Mouse (Mus musculus): ENCODE results near the gene Zswim4.

Gene Zswim4

GRCm38 (mm10) chr8:84223322-84224029 lies 13.4 kb downstream of the Zswim4 start:
- DNase-seq: no peak

- DNase-seq: no peak
Measured at GRCm38 (mm10) chr8:84222566-84223165, 14.2 kb downstream of the Zswim4 start.

GRCm38 (mm10) chr8:84220105-84220504 lies 16.8 kb downstream of the Zswim4 start:
- no peak for DNase-seq

- no peak for DNase-seq
Measured at GRCm38 (mm10) chr8:84218143-84218542, 18.7 kb downstream of the Zswim4 start.

GRCm38 (mm10) chr8:84217206-84217605 lies 19.6 kb downstream of the Zswim4 start:
- no peak for DNase-seq

DNA sequence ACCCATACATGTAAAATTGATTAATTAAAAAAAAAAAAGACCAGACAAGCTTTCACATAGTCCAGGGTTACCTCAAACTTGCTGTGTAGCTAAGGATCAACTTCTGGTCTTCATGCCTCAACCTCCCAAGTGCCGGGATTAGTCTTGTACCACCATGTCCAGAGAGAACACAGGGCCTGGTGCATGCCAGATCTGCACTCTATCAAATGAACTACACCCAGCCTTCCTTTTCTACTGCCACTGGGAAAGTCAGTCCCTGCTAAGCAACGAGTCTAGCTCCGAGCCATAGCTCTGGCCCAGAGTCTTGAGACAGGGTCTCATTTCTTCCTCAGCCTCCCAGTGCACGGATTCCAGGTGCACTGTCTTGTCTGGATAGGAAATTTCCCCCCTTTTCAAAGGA lies 23.6 kb downstream of the Zswim4 start:
- DNase-seq: no peak

DNA sequence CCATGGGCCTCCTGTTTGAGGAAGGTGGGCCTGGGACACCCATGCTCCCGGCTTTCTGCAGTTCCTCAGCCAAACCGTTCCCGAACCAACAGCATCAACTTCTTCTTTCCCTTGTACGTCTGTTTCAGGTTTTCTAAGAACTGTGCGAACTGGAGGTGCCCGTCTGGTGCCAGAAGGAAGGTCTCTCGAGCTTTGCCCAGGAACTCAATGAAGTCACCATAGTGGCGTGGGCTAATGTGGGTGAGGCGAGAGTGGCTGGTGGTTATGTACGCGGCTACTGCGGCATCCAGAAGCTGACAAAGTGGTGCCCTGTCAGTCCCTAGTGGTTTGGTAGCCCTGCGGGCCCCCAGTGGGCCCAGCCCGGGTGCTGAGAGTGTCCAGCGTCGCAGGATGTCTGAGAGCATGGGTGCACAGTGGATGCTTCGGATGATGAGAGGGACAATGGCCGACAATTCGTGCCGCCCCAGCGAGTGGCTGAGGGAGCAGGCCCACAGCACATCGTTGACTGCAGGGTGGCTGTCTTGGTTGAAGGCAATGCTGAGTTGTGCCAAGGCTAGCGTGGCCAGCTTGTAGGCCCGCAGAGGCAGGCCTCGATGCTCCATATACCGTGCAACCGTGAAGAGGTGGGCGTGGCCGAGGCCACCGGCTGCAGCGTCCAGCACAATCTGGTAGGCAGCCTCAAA lies 24.8 kb downstream of the Zswim4 start:
- no peak for DNase-seq

DNA sequence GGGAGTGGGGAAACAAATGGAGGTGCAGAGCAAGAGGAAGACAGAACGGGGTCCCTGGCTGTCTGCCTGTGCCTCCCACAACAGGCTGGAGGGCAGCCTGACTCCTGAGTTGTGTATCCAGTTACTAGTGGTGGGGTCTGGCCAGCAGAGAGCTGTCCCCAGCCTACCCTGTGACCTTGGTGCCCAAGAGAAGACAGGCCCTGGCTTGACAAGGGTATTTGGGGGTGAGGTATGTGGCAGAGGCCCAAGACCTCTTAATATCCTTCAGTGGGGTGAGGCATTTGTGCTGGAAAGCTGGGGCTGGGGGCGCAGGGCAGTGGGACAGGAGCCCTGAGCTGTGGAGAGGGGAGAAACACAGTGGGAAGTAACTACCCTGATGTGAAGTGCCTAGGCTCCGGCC lies 25.7 kb downstream of the Zswim4 start:
- no peak for DNase-seq

GRCm38 (mm10) chr8:84210167-84210791 lies 26.6 kb downstream of the Zswim4 start:
- DNase-seq: peak; percentile 63 to 86

- no peak for DNase-seq
Measured at GRCm38 (mm10) chr8:84208381-84209380, 28.2 kb downstream of the Zswim4 start.

GRCm38 (mm10) chr8:84207811-84208210 lies 29.0 kb downstream of the Zswim4 start:
- DNase-seq: no peak

GRCm38 (mm10) chr8:84206666-84207065 lies 30.2 kb downstream of the Zswim4 start:
- no peak for DNase-seq

DNA sequence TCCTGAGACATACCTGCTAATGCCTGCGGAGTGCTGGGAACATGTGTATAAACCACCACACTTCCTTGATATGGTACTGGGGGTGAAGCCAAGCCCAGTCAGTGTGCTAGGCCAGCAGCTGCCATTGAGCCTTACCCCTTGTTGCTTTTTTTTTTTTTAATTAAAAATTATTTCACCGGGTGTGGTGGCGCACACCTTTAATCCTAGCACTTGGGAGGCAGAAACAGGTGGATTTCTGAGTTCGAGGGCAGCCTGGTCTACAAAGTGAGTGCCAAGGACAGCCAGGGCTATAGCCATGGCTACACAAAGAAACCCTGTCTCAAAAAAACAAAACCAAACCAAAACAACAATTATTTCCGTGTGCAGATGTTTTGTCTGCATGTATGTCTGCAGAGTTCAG lies 31.8 kb downstream of the Zswim4 start:
- no peak for DNase-seq

DNA sequence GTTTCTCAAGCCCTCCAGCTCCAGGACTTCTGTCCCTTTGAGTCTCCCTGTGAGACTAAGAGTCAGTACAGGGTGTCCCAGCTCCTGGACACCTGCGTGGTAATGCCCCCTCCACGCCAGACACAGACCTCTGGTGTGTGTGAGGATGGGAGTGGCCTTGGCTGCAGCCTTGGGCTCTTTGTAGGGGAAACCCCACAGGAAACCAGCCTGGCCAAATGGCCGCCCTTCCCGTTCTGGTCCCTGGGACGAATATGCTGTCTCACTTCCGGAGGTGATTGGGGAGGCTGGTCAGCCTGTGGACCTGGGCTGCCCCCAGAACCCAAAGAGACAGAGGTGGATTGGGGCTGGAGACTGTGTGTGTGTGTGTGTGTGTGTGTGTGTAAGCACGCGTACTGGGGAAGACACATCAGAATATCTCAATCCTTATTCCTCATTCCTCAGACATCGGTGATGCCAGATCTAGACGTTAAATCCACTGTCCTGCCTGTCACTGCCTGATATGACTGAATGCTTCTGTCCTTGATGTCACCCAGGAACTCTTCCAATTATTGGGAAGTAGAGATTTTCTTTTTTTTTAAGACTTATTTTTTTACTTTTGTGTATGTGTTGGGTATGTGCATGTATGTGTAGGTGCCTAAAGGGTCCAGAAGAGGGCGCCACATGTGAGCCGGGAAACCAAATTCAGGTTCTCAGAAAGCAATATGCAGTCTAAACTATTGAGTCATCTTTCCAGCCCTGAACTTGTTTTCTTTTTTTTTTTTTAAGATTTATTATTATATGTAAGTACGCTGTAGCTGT lies 32.7 kb downstream of the Zswim4 start:
- DNase-seq: peak; percentile 47 to 57

DNA sequence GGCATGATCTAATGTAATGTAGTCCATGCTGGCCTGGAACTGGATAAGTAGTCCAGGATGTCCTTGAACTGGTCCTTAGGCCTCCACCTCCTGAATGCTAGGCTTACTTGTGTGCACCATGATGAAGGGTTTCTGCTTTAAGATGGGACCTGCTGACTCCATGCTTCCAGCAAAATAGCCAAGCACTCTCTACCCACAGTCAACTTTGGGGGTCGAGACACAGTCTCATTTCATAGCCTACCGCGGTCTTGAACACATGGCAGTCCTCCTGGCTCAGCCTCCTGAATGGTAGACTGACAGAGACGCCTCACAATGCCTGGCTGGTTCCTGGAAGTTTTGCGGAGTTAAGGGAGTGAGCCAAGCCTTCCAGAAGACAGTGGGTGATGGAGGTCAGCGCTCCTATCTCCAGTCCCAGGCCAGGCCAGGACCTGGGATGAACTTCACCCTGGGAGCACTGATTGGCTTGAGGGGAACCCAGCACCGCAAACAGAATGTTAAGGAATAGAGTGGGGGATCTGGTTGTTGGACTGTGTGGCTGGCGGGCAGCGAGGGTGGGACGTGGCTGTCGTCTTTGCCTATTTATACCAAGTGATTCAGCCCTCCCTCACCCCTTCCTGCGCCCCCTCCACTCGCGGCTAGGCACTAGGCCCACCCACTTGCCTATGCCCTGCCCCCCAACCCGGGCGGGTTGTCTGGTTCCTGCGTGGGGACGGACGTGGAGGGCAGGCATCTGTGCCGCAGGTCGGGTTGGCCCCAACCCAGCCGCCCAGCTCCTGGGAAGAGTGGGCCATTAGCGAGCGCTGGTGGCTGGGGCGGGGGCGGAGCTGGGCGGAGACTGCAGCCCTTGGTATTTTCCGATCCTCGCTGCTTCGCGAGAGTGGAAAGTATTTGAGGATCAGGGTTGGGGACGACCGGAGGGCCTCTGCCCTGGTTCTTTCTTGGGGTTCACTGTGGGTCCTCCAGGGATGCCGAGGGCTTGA lies 33.6 kb downstream of the Zswim4 start:
- DNase-seq: peak; percentile 64 to 68

- no peak for DNase-seq
Measured at GRCm38 (mm10) chr8:84202466-84202865, 34.4 kb downstream of the Zswim4 start.

DNA sequence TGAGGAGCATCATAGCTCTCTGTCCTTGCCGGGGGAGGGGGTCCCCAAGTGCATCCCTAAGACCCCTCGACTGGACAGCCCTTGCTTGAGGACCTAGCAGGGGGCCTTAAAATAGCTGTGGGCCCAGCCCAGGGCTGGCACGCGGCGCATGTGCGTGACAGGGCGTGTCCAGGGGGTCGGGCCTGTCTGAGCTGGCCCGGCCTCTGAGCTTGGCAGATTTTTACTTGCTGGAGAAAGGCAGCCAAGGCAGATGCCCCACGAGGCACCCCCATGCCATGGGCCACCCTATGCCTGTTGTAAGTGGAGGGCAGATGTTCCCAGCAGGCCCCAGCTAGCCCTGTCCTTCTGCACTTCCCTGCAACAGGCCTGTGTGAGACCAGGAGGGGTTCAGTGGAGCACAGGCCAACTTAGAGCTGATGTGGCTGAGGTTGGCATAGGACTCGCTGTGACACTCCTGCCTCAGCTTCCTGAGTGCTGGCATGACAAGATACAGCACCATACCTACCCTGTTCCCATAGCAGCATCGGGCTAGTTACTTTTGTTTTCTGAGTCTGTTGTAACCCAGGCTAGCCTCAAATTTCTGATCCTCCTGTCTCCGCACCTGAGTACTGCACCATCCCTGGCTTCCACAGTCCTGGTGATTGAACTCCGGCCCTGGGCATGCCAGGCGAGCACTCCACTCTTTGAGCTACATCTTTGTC lies 35.2 kb downstream of the Zswim4 start:
- DNase-seq: peak; percentile 37 to 58

DNA sequence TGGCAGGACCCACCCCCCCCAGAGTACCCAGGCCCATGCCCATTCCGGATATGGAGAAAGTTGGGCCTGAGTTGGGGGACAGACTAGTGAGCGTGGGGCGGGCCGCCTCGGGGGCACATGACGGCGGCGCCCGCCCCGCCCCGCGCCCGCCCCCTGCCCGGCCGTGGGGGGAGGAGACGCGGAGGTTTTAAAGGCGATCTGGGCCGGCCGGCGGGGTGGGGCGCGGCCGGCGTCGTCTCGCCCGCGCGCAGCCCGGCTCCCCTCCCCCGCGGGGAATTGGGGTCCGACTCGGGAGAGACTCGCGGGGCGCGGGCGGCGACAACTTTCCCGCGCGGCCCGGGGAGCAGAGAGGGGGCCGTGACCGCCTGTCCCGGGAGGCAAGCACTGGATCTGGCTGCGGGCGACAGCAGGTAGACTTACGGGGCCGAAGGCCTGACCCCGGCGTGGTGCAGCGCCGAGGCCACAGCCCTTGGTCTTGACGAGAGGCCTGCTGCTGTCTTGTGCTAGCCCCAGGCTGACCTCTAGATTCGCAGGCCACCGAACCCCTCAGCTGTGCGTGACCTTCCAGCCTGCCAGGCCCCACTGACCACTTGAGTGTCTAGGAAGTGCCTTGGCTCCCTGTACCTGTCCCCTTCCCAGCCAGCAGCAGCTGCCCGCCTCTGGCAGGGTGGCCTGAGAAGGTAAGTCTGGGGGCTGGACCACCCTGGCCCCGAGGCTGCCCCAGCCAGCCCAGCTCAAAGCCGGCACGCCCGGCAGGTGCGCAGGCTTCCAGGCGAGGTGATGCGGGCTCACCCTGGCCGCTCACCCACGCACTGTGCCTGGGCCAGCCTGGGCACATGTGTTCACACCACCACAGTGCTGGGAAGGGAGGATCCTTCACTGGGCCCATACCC lies 36.0 kb downstream of the Zswim4 start:
- DNase-seq: peak; percentile 62 to 71

Data from spleen, adult 18-20 months (tissue).